Mouse (Mus musculus) ES-E14 (cell line): ENCODE data around the gene Cpt1a. TPM values are rescaled to one million over a fixed set of nuclear protein-coding genes. Genes with fewer than 3 reads are reported as not detected.

Source experiments
- DNase-seq: peaks from one replicate; pipeline ENCODE4 v3.0.0-alpha.2; 2013; ENCODE audit warnings: low read depth, low spot score
- H3K27ac ChIP-seq: 2 replicates; pipeline ENCODE4 v1.5.1; 2012; ENCODE audit warnings: low read depth, mild to moderate bottlenecking, low read length, moderate library complexity, mixed read lengths; ENCODE audit not compliant: poor library complexity, insufficient read depth, severe bottlenecking
- H3K36me3 ChIP-seq: 2 replicates; pipeline ENCODE4 v1.6.1; 2012; ENCODE audit warnings: mild to moderate bottlenecking, low read length, moderate library complexity, mixed read lengths; ENCODE audit not compliant: control insufficient read depth, poor library complexity, insufficient read depth, severe bottlenecking
- H3K4me1 ChIP-seq, 2 experiments: fragments of 150-350 bp in 1 of 2; sonication (generic) in 1 of 2; 2 replicates each; pipeline ENCODE4 v1.6.1; 2012; ENCODE audit warnings: low read length in 2 of 2, mild to moderate bottlenecking in 1 of 2, mixed read lengths in 1 of 2; ENCODE audit not compliant: control insufficient read depth in 2 of 2, insufficient read depth in 2 of 2, poor library complexity in 1 of 2
- H3K4me3 ChIP-seq, 2 experiments: fragments of 150-350 bp in 1 of 2; sonication (generic) in 1 of 2; 2 replicates each; pipeline ENCODE4 v1.5.1; 2012; ENCODE audit warnings: low read length in 2 of 2, low read depth in 1 of 2, mild to moderate bottlenecking in 1 of 2, mixed read lengths in 1 of 2; ENCODE audit not compliant: insufficient read depth in 1 of 2, poor library complexity in 1 of 2, severe bottlenecking in 1 of 2
- H3K9ac ChIP-seq: 2 replicates; pipeline ENCODE4 v1.6.1; 2012; ENCODE audit warnings: low read depth, mild to moderate bottlenecking, low read length, mixed read lengths; ENCODE audit not compliant: poor library complexity, insufficient read depth, severe bottlenecking
- H3K9me3 ChIP-seq: fragments of 150-350 bp; sonication (generic); 2 replicates; pipeline ENCODE4 v1.6.1; 2012; ENCODE audit warnings: low read depth, mild to moderate bottlenecking, low read length; ENCODE audit not compliant: control insufficient read depth, insufficient read depth
- CHD2 ChIP-seq: IDR thresholded peaks from 2 replicates; pipeline ENCODE4 v1.6.1; 2014; ENCODE audit warnings: mild to moderate bottlenecking, low read depth, low read length, inconsistent platforms
- HCFC1 ChIP-seq: IDR thresholded peaks from 2 replicates; pipeline ENCODE4 v1.6.1; 2012; ENCODE audit warnings: low read length, inconsistent platforms, borderline replicate concordance; ENCODE audit not compliant: insufficient read depth
- MAFK ChIP-seq: IDR thresholded peaks from 2 replicates; pipeline ENCODE4 v1.6.1; 2014; ENCODE audit warnings: mild to moderate bottlenecking, low read depth, low read length, inconsistent platforms; ENCODE audit not compliant: insufficient read depth
- ZC3H11A ChIP-seq: IDR thresholded peaks from 2 replicates; pipeline ENCODE4 v1.6.1; 2012; ENCODE audit warnings: low read depth, mild to moderate bottlenecking, inconsistent platforms, low read length, borderline replicate concordance
- ZNF384 ChIP-seq: IDR thresholded peaks from 2 replicates; pipeline ENCODE4 v1.6.1; 2012; ENCODE audit warnings: low read depth, low read length, inconsistent platforms
- in situ Hi-C, 2 experiments: fragments of 600-800 bp; cut with MboI; formaldehyde crosslinking; loops; one replicate each; pipeline ENCODE4 v1.15.1; 2025; ENCODE audit warnings: low sequenced_read_pairs in 2 of 2, inconsistent platforms in 1 of 2; ENCODE audit not compliant: unreplicated experiment in 2 of 2
- total RNA-seq: library from RNA; depleted of rRNA; stranded (reverse); fragments of 300-350 nt; gene quantifications from 2 replicates; pipeline ENCODE4 v1.2.3, GENCODE M21; 2012

The Cpt1a gene
- total RNA-seq, 1 experiment, result 15.7 TPM

DNA sequence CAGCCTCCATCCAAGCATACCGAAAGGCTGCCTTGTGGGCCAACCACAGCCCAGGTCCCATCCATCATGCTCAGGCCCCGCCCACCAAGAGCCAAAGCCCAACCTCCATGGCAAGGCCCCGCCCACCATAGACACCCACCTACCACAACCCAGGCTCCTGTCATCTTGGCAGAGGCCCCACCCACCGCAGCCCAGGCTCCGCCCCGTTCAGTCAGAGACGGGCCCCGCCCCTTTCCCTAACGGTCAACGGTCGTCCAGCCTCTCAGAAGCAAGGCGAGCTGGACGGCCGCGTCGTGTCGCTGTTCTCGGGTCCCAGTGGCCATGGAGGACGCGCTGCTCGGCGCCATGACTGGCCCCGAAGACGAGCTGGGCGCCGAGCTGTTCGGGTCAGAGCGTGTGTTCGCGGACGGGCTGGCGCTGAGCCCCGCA lies 66.5 kb downstream of the Cpt1a start, which contains the start of gene Tesmin:
TSS of gene Tesmin (plus strand) at position 229 of the 429 bp plus-strand sequence.
- Histone ChIP-seq H3K27ac (peak within 1 kb of the TSS; percentile 56; the same call in 1 of the 2 replicates), H3K4me3 (peak within 1 kb of the TSS; percentile 67 to 79), H3K36me3 (peaks cover 7% of the 10 kb centered on the region), H3K9me3 (no peaks in the 10 kb centered on the region), H3K4me1 (peaks cover 2% of the 10 kb centered on the region in 2 experiments; a peak in 2 of 4 replicates), H3K9ac (peak within 1 kb of the TSS; percentile 80)
- in situ Hi-C loops, result no loop called here
- no peak for TF ChIP-seq MAFK
- DNase-seq, result peak; percentile 95

DNA sequence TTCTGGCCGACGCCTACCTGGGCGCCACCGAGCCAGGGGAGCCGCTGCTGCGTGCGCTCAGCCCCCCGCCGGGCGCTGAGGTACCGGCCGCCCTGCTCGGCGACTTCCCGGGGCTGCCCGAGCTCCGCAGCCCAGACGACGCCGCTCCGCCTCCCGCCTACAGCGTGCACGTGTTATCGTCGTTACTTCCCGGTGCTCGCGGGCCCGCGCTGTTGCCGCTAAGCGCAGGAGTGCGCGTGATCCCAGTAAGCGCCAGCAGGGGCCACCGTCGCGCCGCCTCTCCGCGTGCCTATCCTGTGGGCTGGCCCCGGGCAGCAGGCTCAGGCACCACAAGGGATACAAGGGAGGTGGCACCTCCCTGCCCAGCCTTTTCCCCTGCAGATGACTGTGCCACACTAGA lies 67.0 kb downstream of the Cpt1a start:
- in situ Hi-C loops, result no loop called here
- DNase-seq, result peak; percentile 70
- TF ChIP-seq CHD2 (peak; percentile 43; the same call in 1 of the 2 replicates), ZC3H11A (no peak)
- Histone ChIP-seq H3K9me3 (no peaks in the 10 kb centered on the region), H3K4me3 (peak overlapping the region; percentile 67 to 79), H3K36me3 (peaks cover 6% of the 10 kb centered on the region), H3K9ac (peak overlapping the region; percentile 80), H3K27ac (peak overlapping the region; percentile 56; the same call in 1 of the 2 replicates), H3K4me1 (peaks cover 2% of the 10 kb centered on the region in 2 experiments; a peak in 2 of 4 replicates)

DNA sequence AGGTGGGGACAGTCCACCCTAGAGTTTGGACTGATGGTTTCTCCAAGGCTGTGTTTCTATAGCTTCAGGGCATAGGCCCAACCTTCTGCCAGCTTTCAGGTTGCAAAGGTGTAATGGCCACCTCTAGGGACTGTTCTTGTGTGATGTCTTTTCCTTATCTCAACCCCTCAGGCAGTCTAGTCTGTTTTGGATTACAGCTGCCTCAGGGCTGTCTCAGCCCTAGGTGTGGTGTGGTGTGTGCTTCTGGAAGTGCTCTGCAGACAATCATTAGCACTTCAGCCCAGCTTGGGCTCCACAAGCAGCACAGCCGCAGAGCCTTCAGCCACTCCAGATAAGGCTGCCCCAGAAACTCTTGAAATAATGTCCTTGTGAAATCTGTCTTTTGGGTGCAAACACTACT lies 70.2 kb downstream of the Cpt1a start:
- TF ChIP-seq HCFC1, result no peak
- no peak for TF ChIP-seq CHD2
- no peak for TF ChIP-seq ZC3H11A
- no peak for TF ChIP-seq MAFK
- TF ChIP-seq ZNF384, result no peak
- Histone ChIP-seq H3K9ac (no peak overlapping the region), H3K27ac (no peak overlapping the region), H3K4me1 (peaks cover 2% of the 10 kb centered on the region in 2 experiments; a peak in 2 of 4 replicates), H3K4me3 (no peak overlapping the region), H3K36me3 (no peaks in the 10 kb centered on the region), H3K9me3 (no peaks in the 10 kb centered on the region)
- in situ Hi-C loops, result no loop called here
- no peak for DNase-seq

DNA sequence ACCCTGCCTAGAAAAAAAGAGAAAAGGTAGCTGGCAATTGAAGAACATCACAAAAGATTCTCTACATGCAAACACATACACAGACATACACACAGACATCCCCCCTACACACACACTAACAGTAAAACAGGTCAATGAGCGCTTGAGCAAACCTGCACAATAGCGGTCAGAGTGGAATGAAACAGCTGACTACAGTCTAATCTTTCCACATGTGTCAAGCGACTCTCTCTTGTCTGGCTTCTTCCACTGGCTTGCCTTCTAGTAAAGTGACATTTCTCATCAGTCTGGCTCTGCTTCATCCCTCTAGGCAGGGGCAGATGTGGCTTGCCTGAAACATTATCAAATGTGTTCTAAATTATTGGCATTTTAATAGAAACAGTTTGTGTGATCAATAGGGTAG lies 72.1 kb downstream of the Cpt1a start:
- no peak overlapping the region for H3K27ac ChIP-seq
- no peak for DNase-seq
- H3K9me3 ChIP-seq, result no peaks in the 10 kb centered on the region
- TF ChIP-seq ZC3H11A, result no peak
- TF ChIP-seq ZNF384, result no peak
- no peak for TF ChIP-seq CHD2
- TF ChIP-seq HCFC1, result no peak
- TF ChIP-seq MAFK, result no peak
- H3K4me1 ChIP-seq, result peaks cover 2% of the 10 kb centered on the region in 2 experiments; a peak in 2 of 4 replicates
- H3K36me3 ChIP-seq, result no peaks in the 10 kb centered on the region
- no peak overlapping the region for H3K9ac ChIP-seq
- in situ Hi-C loops, result no loop called here
- no peak overlapping the region for H3K4me3 ChIP-seq

DNA sequence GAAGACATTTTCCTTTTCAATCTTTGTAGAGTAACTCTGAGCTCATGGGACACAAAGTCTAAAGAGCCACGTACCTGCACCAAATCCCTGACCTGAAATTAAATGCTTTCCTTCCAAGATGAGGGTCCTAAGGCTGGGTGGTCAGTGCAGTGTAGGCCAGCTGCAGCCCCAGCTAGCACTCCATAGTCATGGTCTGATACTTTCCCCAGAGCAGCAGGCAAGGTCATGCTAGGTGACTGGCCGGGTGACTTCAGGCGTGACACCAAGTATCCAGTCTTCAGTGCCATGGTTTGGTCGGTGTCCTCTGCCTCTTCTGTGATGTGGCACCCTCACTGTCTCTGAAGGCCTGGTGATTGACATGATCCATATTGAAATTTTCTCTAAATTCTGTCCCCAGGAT lies 77.9 kb downstream of the Cpt1a start:
- Histone ChIP-seq H3K27ac (no peak overlapping the region), H3K9me3 (no peaks in the 10 kb centered on the region), H3K4me3 (no peak overlapping the region), H3K9ac (no peak overlapping the region), H3K36me3 (no peaks in the 10 kb centered on the region; the same call in 1 of the 2 replicates), H3K4me1 (no peaks in the 10 kb centered on the region)
- in situ Hi-C loops, result no loop called here
- TF ChIP-seq CHD2 (no peak), MAFK (no peak), HCFC1 (no peak), ZNF384 (no peak), ZC3H11A (no peak)
- DNase-seq, result no peak
